Mouse (Mus musculus): ENCODE measurements around the gene Med15. TPM values are rescaled to one million over a fixed set of nuclear protein-coding genes. Genes with fewer than 3 reads are reported as not detected.
A peak's percentile ranks its signal among the peaks of the same experiment; 100 is the strongest.
"Not testable (repeated sequence)": the region's sequence is repeated elsewhere in the genome, so short reads cannot be mapped to it uniquely, and the experiment has no call there.

Med15 gene
- total RNA-seq, 2 experiments from 2014 or later, result 19.8 to 20.9 TPM

DNA sequence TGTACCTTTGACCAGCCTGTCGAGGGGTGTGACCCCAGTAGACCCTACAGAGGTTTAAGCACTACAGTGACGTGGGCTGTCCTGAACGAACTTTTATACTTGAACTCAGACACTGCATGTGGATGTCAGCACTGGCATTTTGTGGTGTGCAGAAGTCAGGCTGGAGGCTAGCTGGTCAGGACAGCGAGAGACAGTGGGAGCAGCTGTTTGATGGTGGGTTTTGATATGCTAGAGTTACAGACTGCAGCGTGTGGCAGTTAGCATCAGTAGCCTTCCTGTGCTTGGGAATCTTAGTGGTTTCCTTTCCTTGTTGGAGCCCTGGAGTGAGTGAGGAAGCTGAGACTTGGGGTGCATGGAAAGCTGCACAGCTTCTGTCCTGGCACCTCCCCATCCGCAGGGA lies 2.2 kb upstream of the Med15 start:
- DNase-seq; intact Hi-C loops (cut with DNase I; ENCODE audit: low total_unique reads): not testable (repeated sequence)

- DNase-seq, result no peak
- intact Hi-C loops (cut with DNase I; ENCODE audit: low total_unique reads), result no loop called here
Observed at GRCm38 (mm10) chr16:17733646-17734045, 955 bp upstream of the Med15 start.

DNA sequence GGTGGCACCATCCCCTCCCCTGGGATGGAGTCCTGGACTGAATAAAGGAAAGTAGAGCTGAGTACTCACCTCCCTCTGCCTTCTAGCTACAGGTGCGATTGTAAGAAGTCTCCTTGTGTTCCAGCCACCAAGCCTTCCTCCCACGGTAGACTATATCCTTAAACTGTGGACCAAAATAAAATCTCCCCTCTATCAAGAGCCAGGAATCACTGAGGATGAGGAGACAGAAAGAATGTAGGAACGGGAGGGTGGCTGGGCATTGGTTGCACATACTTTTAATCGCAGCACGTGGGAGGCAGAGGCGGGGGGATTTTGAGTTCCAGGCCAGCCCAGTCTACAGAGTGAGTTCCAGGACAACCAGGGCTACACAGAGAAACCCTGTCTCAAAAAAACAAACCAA lies 260 bp downstream of the Med15 start:
- no peak for DNase-seq
- intact Hi-C loops (cut with DNase I; ENCODE audit: low total_unique reads), result no loop called here

DNA sequence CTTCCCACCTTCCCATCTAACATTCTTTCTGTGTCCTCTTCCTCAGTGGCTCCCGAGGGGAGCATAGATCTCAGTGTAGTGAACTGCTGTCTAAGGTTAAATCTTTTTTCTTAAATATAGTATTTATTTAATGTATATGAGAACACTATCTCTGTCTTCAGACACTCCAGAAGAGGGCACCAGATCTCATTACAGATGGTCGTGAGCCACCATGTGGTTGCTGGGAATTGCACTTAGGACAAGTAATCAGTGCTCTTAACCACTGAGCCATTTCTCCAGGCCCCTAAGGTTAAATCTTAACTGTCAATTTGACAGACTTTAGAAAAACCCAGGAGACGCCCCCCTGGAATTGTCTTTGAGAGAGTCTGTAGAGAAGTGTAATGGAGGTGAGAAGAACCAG lies 670 bp downstream of the Med15 start:
- no peak for DNase-seq
- intact Hi-C loops (cut with DNase I; ENCODE audit: low total_unique reads), result no loop called here

GRCm38 (mm10) chr16:17729974-17730373 lies 2.7 kb downstream of the Med15 start:
- intact Hi-C loops (cut with DNase I; ENCODE audit: low total_unique reads), result no loop called here

GRCm38 (mm10) chr16:17727179-17727861 lies 5.4 kb downstream of the Med15 start:
- peak; percentile 18 for DNase-seq
- intact Hi-C loops (cut with DNase I; ENCODE audit: low total_unique reads), result no loop called here

More at GRCm38 (mm10) chr16:17729974-17730373, 2.7 kb downstream of the Med15 start:
- DNase-seq, result no peak

GRCm38 (mm10) chr16:17724448-17724847 lies 8.2 kb downstream of the Med15 start:
- no peak for DNase-seq
- intact Hi-C loops (cut with DNase I; ENCODE audit: low total_unique reads), result no loop called here

- intact Hi-C loops (cut with DNase I; ENCODE audit: low total_unique reads), result no loop called here
Observed at GRCm38 (mm10) chr16:17723325-17723626, 9.4 kb downstream of the Med15 start.

GRCm38 (mm10) chr16:17722461-17723324 lies 10.0 kb downstream of the Med15 start:
- peak; percentile 91 for DNase-seq
- intact Hi-C loops (cut with DNase I; ENCODE audit: low total_unique reads), result no loop called here

More at GRCm38 (mm10) chr16:17723325-17723626, 9.4 kb downstream of the Med15 start:
- DNase-seq, result no peak

DNA sequence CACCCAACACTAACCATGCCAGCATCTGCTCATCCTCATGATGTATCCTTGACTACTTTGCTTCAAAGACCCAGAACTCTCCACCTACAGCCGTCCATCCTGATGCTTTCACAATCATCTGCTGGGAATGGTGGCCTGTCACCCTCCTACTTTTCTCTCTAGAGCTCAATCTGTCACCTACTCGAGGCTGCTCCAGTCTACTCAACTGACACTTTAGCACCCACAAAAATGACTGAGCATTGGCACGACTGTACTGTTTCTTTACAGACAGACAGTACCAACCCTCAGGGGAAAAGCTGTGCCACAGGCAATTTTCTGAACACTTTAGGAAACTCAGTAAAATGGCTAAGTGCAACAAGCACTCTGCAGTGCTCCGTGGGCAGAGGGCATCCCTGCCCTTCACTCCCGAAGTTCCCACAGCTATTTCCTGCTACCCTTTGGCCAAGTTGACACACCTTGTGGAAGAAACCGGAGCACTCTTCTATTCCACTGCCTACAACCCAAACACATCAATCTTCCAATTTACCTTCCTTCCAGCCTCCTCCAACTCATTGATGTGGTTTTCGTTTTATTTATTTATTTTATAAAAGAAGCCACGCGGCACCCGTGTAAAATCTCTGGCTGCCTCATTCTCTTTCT lies 10.8 kb downstream of the Med15 start:
- intact Hi-C loops (cut with DNase I; ENCODE audit: low total_unique reads), result no loop called here
- DNase-seq, result no peak

DNA sequence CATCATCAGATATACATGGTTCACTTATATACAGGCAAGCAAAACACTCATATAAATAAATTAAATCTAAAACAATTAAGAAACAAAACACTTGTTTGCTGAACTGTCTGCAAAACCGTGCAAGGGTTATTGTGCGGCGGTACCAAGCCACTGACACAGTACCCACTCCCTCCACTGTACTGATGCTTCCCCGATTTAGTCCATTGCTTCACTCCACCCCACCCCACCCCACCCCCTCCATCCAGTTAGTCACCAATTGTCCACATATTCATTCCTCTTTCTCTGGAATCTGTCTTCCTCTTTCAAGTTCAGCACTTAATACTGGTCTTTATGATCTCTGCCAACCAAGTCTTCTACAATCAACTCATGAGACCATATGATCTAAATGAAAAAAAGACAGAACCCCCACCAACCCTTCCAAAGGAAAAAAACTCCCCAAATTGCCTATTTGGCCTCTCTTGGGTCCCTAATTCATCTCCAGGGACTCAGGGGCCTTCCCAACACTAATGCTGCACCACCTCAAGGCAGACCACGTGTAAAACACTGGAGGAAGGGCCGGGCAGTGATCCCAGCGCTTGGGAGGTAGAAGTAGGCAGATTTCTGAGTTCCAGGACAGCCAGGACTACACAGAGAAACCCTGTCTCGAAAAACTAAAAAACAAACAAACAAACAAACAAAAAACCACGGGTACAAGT lies 11.4 kb downstream of the Med15 start:
- DNase-seq, result no peak
- intact Hi-C loops (cut with DNase I; ENCODE audit: low total_unique reads), result no loop called here

GRCm38 (mm10) chr16:17717791-17718190 lies 14.9 kb downstream of the Med15 start:
- intact Hi-C loops (cut with DNase I; ENCODE audit: low total_unique reads), result no loop called here
- no peak for DNase-seq

GRCm38 (mm10) chr16:17707541-17707940 lies 25.1 kb downstream of the Med15 start:
- intact Hi-C loops (cut with DNase I; ENCODE audit: low total_unique reads), result no loop called here
- DNase-seq, result no peak

- intact Hi-C loops (cut with DNase I; ENCODE audit: low total_unique reads), result no loop called here
- no peak for DNase-seq
Observed at GRCm38 (mm10) chr16:17701043-17701405, 31.7 kb downstream of the Med15 start.

DNA sequence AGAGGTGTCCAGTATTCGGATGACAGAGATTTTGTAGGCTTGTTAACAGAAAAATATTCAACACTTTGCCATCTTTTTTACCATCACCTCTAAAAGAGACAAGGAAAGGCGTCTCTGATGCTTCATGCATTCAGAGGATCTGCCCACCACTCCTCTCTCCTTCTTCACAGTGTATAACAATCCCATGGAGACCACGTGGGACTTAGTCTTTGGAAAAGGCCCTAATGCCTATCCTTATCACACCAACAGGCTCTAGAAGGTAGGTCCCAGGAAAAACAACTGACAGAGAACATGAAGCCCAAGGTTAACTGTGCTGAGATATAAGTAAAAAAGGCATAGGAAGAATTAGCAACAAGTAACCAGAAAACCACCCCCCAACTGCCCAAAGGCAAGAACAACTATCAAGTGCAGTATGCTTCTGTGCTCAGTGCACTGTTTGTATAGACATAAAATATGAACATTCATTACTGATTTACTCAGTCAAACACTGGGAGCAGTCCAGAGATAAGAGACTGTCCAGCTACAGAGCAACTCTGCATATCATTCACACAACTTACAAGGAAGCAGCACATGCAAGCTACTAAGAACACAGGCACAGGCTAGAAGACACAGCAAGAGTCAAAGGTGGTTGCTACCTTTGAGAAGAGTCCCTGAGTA lies 32.2 kb downstream of the Med15 start:
- intact Hi-C loops (cut with DNase I; ENCODE audit: low total_unique reads), result no loop called here
- no peak for DNase-seq

GRCm38 (mm10) chr16:17694860-17695259 lies 37.8 kb downstream of the Med15 start:
- intact Hi-C loops (cut with DNase I; ENCODE audit: low total_unique reads), result no loop called here
- no peak for DNase-seq

DNA sequence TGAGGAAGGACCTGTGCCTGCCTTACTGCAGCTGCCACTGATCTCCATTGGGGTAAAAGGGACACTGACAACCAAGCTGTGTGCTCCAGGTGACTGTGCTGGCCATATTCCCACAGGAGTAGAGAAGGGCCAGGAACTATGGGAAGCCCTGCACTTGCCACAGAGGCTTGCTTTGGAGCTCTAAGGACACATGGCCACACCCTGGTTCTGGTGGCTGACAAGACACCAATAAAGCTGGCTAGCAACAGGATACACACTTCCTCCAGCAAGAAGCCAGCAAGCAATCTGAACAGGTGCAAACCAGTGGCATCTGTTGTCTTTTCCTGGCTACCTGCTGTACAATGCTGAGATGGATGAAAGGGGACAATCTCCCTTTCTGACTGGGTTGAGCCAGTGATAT lies 62.8 kb downstream of the Med15 start:
- no peak for DNase-seq
- intact Hi-C loops (cut with DNase I; ENCODE audit: low total_unique reads), result no loop called here

DNA sequence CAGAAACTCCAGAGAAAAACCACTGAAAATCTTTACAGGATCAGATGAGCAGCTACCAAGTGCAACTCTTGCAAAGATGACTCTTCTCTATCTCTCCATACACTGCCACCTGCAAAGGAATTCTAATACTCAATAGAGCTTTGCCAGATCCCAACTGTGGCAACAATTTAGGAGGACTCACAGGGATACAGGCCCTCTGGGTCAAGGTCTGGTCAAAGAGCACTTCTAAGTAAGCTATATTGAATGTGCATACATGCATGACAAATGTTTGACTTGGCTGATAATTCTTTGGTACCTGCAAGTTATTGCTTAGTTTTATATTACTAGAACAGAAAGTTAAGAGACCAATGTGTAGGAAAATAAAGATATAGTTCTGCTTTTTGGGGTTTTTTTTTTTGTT lies 67.1 kb downstream of the Med15 start:
- no peak for DNase-seq
- intact Hi-C loops (cut with DNase I; ENCODE audit: low total_unique reads), result no loop called here

GRCm38 (mm10) chr16:17656212-17656871 lies 76.3 kb downstream of the Med15 start:
- intact Hi-C loops (cut with DNase I; ENCODE audit: low total_unique reads), result no loop called here
- no peak for DNase-seq
